Mouse (Mus musculus) megakaryocyte, adult 5-6 weeks (primary cell): ENCODE results near the gene Ano7. TPM values are rescaled to one million over a fixed set of nuclear protein-coding genes. Genes with fewer than 3 reads are reported as not detected.
A peak's percentile ranks its signal among the peaks of the same experiment; 100 is the strongest.
"Not testable (repeated sequence)": the region's sequence is repeated elsewhere in the genome, so short reads cannot be mapped to it uniquely, and the experiment has no call there.

Experiments
- ATAC-seq: 2 replicates; pipeline ENCODE4 v1.8.0; 2016; ENCODE audit warnings: mild to moderate bottlenecking, inconsistent platforms; ENCODE audit not compliant: poor library complexity, severe bottlenecking
- total RNA-seq, 2 experiments: library from RNA; stranded (forward) in 1 of 2; stranded (reverse) in 1 of 2; fragments of 153-499, 151-499 nt in 1 of 2; fragments of 221-1000, 200-1000 nt in 1 of 2; gene quantifications; 2 replicates each; pipeline versions ENCODE4 v1.2.3 to v1.2.4; 2015 to 2017

The Ano7 gene
- total RNA-seq, 2 experiments from 2014 or later = not detected

DNA sequence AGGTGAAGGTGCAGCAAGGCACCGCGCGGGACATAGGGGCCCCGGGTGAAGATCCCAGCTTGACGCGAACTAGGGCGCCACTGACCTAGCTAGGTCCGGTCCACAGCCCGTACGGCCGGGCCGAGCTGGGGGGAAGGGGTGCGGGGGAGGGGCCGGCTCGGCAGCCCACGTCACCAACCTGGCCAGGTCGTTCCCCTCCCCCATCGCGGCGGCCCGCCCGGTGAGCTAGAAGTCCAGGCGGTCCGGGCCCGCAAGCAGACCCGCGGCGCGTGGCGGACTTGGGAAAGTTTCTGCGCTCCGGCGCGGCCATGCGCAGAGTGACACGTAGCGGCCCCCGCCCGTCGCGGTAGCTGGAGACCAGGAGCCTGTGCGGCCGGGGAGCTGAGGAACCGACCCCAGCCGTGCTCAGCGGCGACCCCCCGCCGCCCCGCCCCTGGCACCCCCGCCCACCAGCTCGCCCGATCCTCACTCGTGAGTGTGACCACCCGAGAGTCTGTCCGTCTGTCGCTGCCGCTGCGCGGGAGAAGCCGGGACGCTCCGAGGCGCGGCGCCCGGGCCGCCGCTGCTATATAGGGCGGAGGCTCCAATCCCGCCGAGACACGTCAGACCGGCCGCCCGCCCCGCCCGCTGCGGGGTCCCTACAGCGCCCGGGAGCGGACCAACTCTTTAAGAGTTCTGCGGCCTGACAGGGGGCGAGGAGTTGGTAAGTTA, 71.5 kb downstream of the Ano7 start:
- peak; percentile 75 for ATAC-seq

DNA sequence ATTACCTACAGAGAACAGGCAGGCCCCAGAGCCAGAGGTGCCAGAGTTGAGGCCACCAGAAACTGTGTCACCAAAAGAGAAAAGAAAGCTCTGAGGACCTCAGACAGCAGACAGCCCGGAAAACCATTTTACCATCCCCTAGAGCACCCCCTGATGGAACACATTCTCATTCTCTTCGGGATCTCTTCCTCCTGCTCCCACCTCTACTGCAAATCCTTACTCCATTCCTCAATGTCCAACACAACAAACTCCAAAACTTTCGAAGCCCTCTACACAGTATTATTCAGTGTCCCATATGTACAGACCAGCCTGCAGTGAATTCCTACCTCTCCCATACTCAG, 72.1 kb downstream of the Ano7 start:
- no peak; the same call in 1 of the 2 replicates for ATAC-seq

DNA sequence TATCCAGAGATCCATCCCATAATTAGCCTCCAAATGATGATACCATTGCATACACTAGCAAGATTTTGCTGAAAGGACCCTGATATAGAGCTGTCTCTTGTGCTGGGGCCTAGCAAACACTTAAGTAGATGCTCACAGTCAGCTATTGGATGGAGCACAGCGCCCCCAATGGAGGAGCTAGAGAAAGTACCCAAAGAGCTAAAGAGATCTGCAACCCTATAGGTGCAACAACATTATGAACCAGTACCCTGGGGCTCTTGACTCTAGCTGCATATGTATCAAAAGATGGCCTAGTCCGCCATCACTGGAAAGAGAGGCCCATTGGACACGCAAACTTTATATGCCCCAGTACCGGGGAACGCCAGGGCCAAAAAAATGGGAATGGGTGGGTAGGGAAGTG, 76.4 kb downstream of the Ano7 start:
- not testable (repeated sequence) for ATAC-seq

DNA sequence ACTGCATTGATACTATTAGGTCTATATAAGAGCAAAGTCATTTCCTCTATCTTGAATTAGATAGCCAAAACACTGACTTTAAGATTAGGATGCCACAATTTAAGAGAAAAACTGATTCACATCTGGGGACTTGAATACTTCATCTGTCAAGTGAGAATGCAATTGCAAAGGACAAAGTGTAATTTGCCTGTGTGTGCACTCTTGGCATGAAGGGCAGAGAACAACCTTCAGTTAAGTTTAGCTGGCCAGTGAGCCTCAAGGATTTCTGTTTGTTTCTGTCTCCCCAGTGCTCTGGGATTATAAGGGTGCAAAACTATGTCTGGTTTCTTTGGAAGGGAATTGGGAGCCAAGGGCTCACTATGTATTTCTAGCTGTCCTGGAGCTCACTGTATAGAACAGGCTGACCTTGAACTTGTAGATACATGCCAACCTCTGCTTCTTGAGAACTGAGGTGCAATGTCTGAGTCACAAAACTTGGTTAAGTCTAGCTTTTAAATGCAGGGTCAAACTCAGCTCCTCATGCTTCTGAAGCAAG, 80.1 kb downstream of the Ano7 start:
- ATAC-seq = no peak

Other genes starting within 250 kb of the Ano7 start
- not detected in 2 replicates for gene Agxt, start 238.7 kb upstream of the Ano7 start, total RNA-seq (2015)
- not detected in 2 replicates for gene Agxt, start 238.7 kb upstream of the Ano7 start, total RNA-seq (2017)
- not detected in 2 replicates for gene 2310007B03Rik, start 213.0 kb upstream of the Ano7 start, total RNA-seq (2015)
- not detected in 2 replicates for gene 2310007B03Rik, start 213.0 kb upstream of the Ano7 start, total RNA-seq (2017)
- not detected in 2 replicates for gene Crocc2, start 205.2 kb upstream of the Ano7 start, total RNA-seq (2015)
- gene Crocc2, start 205.2 kb upstream of the Ano7 start, total RNA-seq (2017) = not detected in 2 replicates
- gene Sned1, start 138.1 kb upstream of the Ano7 start, total RNA-seq (2015) = 0.49 and 0.98 TPM in 2 replicates
- gene Sned1, start 138.1 kb upstream of the Ano7 start, total RNA-seq (2017) = 0.53 and 1.3 TPM in 2 replicates
- gene Mterf4, start 68.0 kb upstream of the Ano7 start, total RNA-seq (2015) = 4.6 and 11.3 TPM in 2 replicates
- 17.8 and 20.7 TPM in 2 replicates for gene Mterf4, start 68.0 kb upstream of the Ano7 start, total RNA-seq (2017)
- 18.4 and 29.6 TPM in 2 replicates for gene Ppp1r7, start 31.1 kb upstream of the Ano7 start, total RNA-seq (2015)
- gene Ppp1r7, start 31.1 kb upstream of the Ano7 start, total RNA-seq (2017) = 11.3 and 13.2 TPM in 2 replicates
- 3.6 and 4.1 TPM in 2 replicates for gene Pask, start 30.4 kb upstream of the Ano7 start, total RNA-seq (2015)
- 4.3 and 9.9 TPM in 2 replicates for gene Pask, start 30.4 kb upstream of the Ano7 start, total RNA-seq (2017)
- gene Hdlbp, start 104.9 kb downstream of the Ano7 start, total RNA-seq (2015) = 73.8 and 104 TPM in 2 replicates
- gene Hdlbp, start 104.9 kb downstream of the Ano7 start, total RNA-seq (2017) = 76.5 and 80.6 TPM in 2 replicates
- 1.6 and 2.0 TPM in 2 replicates for gene Farp2, start 138.1 kb downstream of the Ano7 start, total RNA-seq (2015)
- 0.99 and 1.6 TPM in 2 replicates for gene Farp2, start 138.1 kb downstream of the Ano7 start, total RNA-seq (2017)